Mouse (Mus musculus): ENCODE measurements around the gene Qrich2. TPM values are rescaled to one million over a fixed set of nuclear protein-coding genes. Genes with fewer than 3 reads are reported as not detected.
"Not testable (repeated sequence)": the region's sequence is repeated elsewhere in the genome, so short reads cannot be mapped to it uniquely, and the experiment has no call there.

Gene Qrich2
- polyA plus RNA-seq, 1 experiment = not detected

- H3K4me3 ChIP-seq (replicated peaks; ENCODE audit: control insufficient read depth, low read depth, low read length) = no peak overlapping the region
- TF ChIP-seq POLR2A (IDR thresholded peaks at IDR 0.05; ENCODE audit: borderline replicate concordance, control insufficient read depth, low read depth, low read length) = no peak
- TF ChIP-seq CTCF (IDR thresholded peaks at IDR 0.05; ENCODE audit: control insufficient read depth, insufficient read depth, low read length) = no peak
- peaks cover 11% of the 10 kb centered on the region for H3K4me1 ChIP-seq (ENCODE audit: control insufficient read depth, insufficient read depth, low read length)
- 21% methylated on average over 13 of the region's 13 CpGs for WGBS
- peak overlapping the region; percentile 36 for H3K27ac ChIP-seq (ENCODE audit: control insufficient read depth, insufficient read depth, low read depth, low read length, poor library complexity)
Observed at GRCm38 (mm10) chr11:116428872-116429859, 36.9 kb downstream of the Qrich2 start.

- Histone ChIP-seq H3K4me1 (ENCODE audit: control insufficient read depth, insufficient read depth, low read length) (peaks cover 10% of the 10 kb centered on the region), H3K27ac (ENCODE audit: control insufficient read depth, insufficient read depth, low read depth, low read length, poor library complexity) (no peak overlapping the region), H3K4me3 (replicated peaks; ENCODE audit: control insufficient read depth, low read depth, low read length) (no peak overlapping the region)
- WGBS = 73% methylated on average over 6 of the region's 6 CpGs
- no peak for TF ChIP-seq CTCF (IDR thresholded peaks at IDR 0.05; ENCODE audit: control insufficient read depth, insufficient read depth, low read length)
Observed at GRCm38 (mm10) chr11:116426852-116427575, 39.0 kb downstream of the Qrich2 start.

- H3K4me1 ChIP-seq (ENCODE audit: control insufficient read depth, insufficient read depth, low read length) = peaks cover 10% of the 10 kb centered on the region
- 88% methylated on average over 11 of the region's 11 CpGs for WGBS
Observed at GRCm38 (mm10) chr11:116426328-116426727, 39.7 kb downstream of the Qrich2 start.

GRCm38 (mm10) chr11:116424621-116425407, 41.2 kb downstream of the Qrich2 start:
- Histone ChIP-seq H3K27ac (ENCODE audit: control insufficient read depth, insufficient read depth, low read depth, low read length, poor library complexity) (peak overlapping the region; percentile 87; the same call in 1 of the 2 replicates), H3K4me3 (replicated peaks; ENCODE audit: control insufficient read depth, low read depth, low read length) (no peak overlapping the region), H3K4me1 (ENCODE audit: control insufficient read depth, insufficient read depth, low read length) (peaks cover 7% of the 10 kb centered on the region)
- whole genome bisulfite sequencing = 30% methylated on average over 8 of the region's 8 CpGs
- TF ChIP-seq CTCF (IDR thresholded peaks at IDR 0.05; ENCODE audit: control insufficient read depth, insufficient read depth, low read length) (no peak), POLR2A (IDR thresholded peaks at IDR 0.05; ENCODE audit: borderline replicate concordance, control insufficient read depth, low read depth, low read length) (no peak)

More at GRCm38 (mm10) chr11:116426328-116426727, 39.7 kb downstream of the Qrich2 start:
- H3K27ac ChIP-seq (ENCODE audit: control insufficient read depth, insufficient read depth, low read depth, low read length, poor library complexity); H3K4me3 ChIP-seq (replicated peaks; ENCODE audit: control insufficient read depth, low read depth, low read length): not testable (repeated sequence)

- TF ChIP-seq POLR2A (IDR thresholded peaks at IDR 0.05; ENCODE audit: borderline replicate concordance, control insufficient read depth, low read depth, low read length) = peak; percentile 17; the same call in 1 of the 2 replicates
- TF ChIP-seq CTCF (IDR thresholded peaks at IDR 0.05; ENCODE audit: control insufficient read depth, insufficient read depth, low read length) = no peak
- 22% methylated on average over 10 of the region's 10 CpGs for WGBS
- Histone ChIP-seq H3K4me3 (replicated peaks; ENCODE audit: control insufficient read depth, low read depth, low read length) (peak overlapping the region; percentile 10), H3K27ac (ENCODE audit: control insufficient read depth, insufficient read depth, low read depth, low read length, poor library complexity) (peak overlapping the region; percentile 87), H3K4me1 (ENCODE audit: control insufficient read depth, insufficient read depth, low read length) (peaks cover 4% of the 10 kb centered on the region; the same call in 1 of the 2 replicates)
Observed at GRCm38 (mm10) chr11:116423782-116424620, 42.0 kb downstream of the Qrich2 start.

GRCm38 (mm10) chr11:116423214-116423613, 42.8 kb downstream of the Qrich2 start:
- peaks cover 3% of the 10 kb centered on the region; the same call in 1 of the 2 replicates for H3K4me1 ChIP-seq (ENCODE audit: control insufficient read depth, insufficient read depth, low read length)
- peak overlapping the region; percentile 87 for H3K27ac ChIP-seq (ENCODE audit: control insufficient read depth, insufficient read depth, low read depth, low read length, poor library complexity)
- 70% methylated on average over 6 of the region's 6 CpGs for WGBS
- TF ChIP-seq POLR2A (IDR thresholded peaks at IDR 0.05; ENCODE audit: borderline replicate concordance, control insufficient read depth, low read depth, low read length) (no peak), CTCF (IDR thresholded peaks at IDR 0.05; ENCODE audit: control insufficient read depth, insufficient read depth, low read length) (no peak)
- no peak overlapping the region for H3K4me3 ChIP-seq (replicated peaks; ENCODE audit: control insufficient read depth, low read depth, low read length)

- H3K27ac ChIP-seq (ENCODE audit: control insufficient read depth, insufficient read depth, low read depth, low read length, poor library complexity) = no peak overlapping the region
- WGBS = 89% methylated on average over 2 of the region's 2 CpGs
- TF ChIP-seq POLR2A (IDR thresholded peaks at IDR 0.05; ENCODE audit: borderline replicate concordance, control insufficient read depth, low read depth, low read length) (no peak), CTCF (IDR thresholded peaks at IDR 0.05; ENCODE audit: control insufficient read depth, insufficient read depth, low read length) (no peak)
- no peak overlapping the region for H3K4me3 ChIP-seq (replicated peaks; ENCODE audit: control insufficient read depth, low read depth, low read length)
- H3K4me1 ChIP-seq (ENCODE audit: control insufficient read depth, insufficient read depth, low read length) = peaks cover 3% of the 10 kb centered on the region; the same call in 1 of the 2 replicates
Observed at GRCm38 (mm10) chr11:116422562-116422961, 43.5 kb downstream of the Qrich2 start.

All from bone marrow, adult 2 months (tissue).